Mouse (Mus musculus) brown adipose tissue, adult 24 weeks (tissue): ENCODE results near the gene Zbtb1. TPM values are rescaled to one million over a fixed set of nuclear protein-coding genes. Genes with fewer than 3 reads are reported as not detected.

Experiments used
- H3K27ac ChIP-seq: fragments of 200-500 bp; replicated peaks from 2 replicates; pipeline ENCODE4 v1.5.1; 2012; ENCODE audit warnings: low read depth, mild to moderate bottlenecking, low read length
- H3K4me1 ChIP-seq: fragments of 200-500 bp; 2 replicates; pipeline ENCODE4 v1.6.1; 2012; ENCODE audit warnings: low read length, mixed read lengths; ENCODE audit not compliant: control insufficient read depth, insufficient read depth, insufficient read length
- H3K4me3 ChIP-seq: fragments of 200-500 bp; 2 replicates; pipeline ENCODE4 v1.5.1; 2012; ENCODE audit warnings: low read depth, mild to moderate bottlenecking, low read length, moderate library complexity; ENCODE audit not compliant: insufficient read depth
- polyA plus RNA-seq: library from polyadenylated mRNA; stranded (reverse); fragments of >200 nt; gene quantifications from 2 replicates; pipeline ENCODE4 v1.2.4, GENCODE M21; 2012; ENCODE audit not compliant: missing spikeins, insufficient read depth, insufficient read length

Gene Zbtb1
- 1.7 and 2.7 TPM in 2 replicates for polyA plus RNA-seq

DNA sequence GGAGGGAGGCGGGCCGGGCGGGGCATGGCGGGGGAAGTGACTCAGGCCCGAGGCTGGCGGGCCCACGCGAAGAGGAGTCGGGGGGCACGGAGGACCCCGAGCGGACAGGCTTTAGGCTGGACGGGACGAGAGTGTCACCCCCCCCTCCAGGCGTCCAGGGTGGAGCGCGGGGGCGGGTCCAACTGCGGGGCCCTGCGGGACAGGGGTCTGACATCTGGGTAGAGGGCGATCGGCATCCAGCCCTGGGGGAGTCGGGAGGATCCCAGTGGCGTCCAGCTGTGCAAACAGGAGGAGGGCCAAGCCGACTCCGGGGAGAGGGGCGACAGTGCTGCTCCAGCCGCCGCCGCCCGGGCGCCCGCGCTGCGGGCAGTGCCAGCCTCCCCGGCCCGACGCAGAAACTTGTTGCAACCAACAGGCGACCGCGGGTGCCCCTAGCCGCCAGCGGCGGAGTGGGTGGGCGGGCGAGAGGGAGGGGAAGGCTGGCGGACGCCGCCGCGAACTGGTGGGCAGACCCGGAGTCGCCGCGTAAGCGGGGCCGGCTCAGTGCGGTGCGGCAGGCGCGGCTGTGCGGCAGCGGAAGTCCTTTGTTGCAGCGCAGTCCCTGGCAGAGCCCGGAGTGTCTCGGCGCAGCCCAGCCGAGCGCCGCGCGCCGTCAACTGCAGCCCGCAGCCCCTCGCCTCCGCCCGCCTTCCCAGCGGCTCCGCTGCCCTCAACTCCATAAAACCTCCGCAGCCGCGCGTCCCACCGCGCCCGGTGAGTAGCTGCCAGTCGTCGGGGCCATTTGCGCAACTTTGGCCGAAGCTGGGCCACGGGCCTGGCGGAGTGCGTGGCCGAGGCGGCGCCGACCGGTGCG, at the start of gene Zbtb1:
TSS of gene Zbtb1 (plus strand) at position 289 of the 853 bp plus-strand sequence.
- Histone ChIP-seq H3K4me3 (peak within 1 kb of the TSS; percentile 92), H3K4me1 (peaks cover 12% of the 10 kb centered on the region), H3K27ac (peak within 1 kb of the TSS; percentile 84)

- peak within 1 kb of the TSS; percentile 71 for H3K4me3 ChIP-seq
- H3K4me1 ChIP-seq = no peaks in the 10 kb centered on the region
- 0 out of 2 replicates have a peak within 1 kb of the TSS, but pooled peaks have one; percentile 10 for H3K27ac ChIP-seq
These were observed 45.2 kb upstream of the Zbtb1 start, which contains the start of gene Akap5 for GRCm38 (mm10) chr12:76324679-76325431. Gene Akap5, plus strand, starts transcription at chr12:76324891.

- H3K4me3 ChIP-seq = no peak overlapping the region
- H3K4me1 ChIP-seq = no peaks in the 10 kb centered on the region
- H3K27ac ChIP-seq = no peak overlapping the region
These were observed 43.4 kb upstream of the Zbtb1 start for GRCm38 (mm10) chr12:76326437-76327220.

DNA sequence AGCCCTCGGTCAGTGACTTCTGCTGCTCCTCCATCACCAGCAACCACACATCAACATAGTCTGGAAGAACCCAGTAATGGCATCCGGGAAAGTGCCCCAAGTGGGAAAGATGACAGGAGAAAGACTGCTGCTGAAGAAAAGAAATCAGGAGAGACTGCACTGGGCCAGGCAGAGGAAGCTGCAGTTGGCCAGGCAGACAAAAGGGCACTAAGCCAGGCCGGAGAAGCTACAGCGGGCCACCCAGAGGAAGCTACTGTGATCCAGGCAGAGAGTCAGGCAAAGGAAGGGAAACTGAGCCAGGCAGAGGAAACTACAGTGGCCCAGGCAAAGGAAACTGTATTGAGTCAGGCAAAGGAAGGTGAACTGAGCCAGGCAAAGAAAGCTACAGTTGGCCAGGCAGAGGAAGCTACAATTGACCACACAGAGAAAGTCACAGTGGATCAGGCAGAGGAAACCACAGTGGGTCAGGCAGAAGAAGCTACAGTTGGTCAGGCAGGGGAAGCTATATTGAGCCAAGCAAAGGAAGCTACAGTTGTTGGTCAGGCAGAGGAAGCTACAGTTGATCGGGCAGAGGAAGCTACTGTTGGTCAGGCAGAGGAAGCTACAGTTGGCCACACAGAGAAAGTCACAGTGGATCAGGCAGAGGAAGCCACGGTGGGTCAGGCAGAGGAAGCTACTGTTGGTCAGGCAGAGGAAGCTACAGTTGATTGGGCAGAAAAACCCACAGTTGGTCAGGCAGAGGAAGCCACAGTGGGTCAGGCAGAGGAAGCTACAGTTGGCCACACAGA, 41.3 kb upstream of the Zbtb1 start:
- no peak overlapping the region for H3K4me3 ChIP-seq
- no peak overlapping the region for H3K27ac ChIP-seq
- no peaks in the 10 kb centered on the region for H3K4me1 ChIP-seq

- no peaks in the 10 kb centered on the region for H3K4me1 ChIP-seq
- no peak overlapping the region for H3K4me3 ChIP-seq
- no peak overlapping the region for H3K27ac ChIP-seq
These were observed 36.4 kb upstream of the Zbtb1 start for GRCm38 (mm10) chr12:76333688-76334087.

- Histone ChIP-seq H3K4me1 (no peaks in the 10 kb centered on the region), H3K4me3 (no peak overlapping the region), H3K27ac (no peak overlapping the region)
These were observed 34.4 kb upstream of the Zbtb1 start for GRCm38 (mm10) chr12:76335641-76336040.

DNA sequence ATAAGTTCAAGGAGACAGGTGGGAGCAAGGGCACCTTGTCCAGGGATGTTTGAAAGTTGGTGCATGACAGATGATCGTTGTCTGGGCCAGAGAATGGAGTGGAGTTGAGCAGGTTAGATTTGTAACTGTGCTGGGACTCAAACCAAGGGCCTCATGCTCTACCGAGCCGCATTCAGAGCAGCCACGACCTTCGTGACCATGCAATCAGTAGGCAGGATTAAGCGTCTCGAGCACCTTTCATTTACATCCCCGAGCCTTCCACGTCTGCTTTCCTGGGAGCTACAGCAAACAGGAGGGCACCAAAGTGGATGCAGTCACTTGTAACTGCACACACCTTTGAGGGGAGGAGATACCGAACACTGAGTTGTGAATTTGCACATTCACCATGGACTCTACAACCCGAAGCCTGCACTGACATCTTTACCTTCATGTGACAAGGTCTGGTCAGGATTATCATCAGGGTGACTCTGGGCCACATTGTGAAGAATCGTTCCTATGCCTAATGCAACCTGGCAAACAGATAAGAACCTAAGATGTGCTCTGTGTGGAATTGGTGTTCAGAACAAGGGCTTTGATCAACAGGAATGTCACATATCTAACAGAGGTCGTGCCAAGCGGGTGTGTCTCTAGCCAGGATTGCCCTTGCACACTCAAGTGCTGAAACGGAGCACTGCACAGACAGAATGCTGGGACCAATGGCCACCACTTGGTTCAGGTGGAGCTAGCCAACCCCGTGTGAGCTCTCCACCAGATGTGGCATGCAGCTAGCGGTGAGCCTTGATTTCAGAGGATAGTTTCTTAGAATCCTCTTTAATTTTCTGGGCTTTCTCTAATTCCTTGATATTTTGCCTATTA, 33.7 kb upstream of the Zbtb1 start:
- no peak overlapping the region for H3K27ac ChIP-seq
- no peaks in the 10 kb centered on the region for H3K4me1 ChIP-seq
- H3K4me3 ChIP-seq = no peak overlapping the region

DNA sequence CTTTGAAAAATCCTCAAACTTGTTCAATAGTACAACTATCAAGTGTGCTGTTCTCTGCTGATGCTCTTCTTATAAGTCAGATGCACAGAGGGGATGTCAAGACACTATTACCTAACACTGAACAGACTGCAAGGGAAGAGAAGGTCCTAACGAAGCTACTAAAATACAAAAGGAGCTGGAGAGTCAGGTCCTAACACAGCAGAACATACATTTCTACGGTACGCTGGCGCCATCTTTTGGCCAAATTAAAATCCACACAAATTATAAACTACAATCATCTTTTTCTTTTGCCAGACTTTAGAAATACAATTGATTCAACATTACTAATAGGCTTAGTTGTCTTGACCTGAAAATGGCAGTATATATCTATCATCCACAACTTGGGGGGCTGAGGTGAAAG, 29.0 kb upstream of the Zbtb1 start:
- Histone ChIP-seq H3K4me3 (no peak overlapping the region), H3K27ac (no peak overlapping the region), H3K4me1 (no peaks in the 10 kb centered on the region)

DNA sequence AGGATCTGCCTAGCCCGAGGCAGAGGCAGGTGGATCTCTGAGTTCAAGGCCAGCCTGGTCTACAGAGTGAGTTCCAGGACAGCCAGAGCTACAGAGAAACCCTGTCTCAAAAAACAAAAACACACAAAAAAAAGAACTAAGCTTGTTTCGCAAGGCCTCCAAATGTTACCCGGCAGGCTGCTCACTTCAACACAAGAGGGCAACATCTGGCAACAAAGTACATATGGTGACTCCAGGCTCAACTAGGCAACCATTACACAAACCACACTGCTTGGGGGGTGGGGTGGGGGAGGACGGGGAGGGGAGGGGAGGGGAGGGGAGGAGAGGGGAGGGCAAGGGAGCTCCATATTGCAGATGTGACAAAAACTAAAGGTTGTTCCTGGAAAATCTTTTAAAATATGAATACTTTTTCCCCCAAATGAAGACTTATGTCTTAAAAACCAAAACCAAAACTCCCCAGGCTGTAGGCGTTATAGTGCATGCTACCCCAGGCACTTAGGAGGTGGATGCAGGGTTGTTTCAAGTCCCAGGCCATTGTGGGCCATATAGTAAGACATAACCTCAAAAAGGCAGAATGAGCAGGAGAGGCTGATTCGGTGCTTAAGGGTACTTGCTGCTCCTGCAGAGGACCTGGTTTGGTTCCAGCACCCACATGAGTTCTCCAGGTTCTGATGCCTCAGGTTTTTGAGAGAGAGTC, 24.2 kb upstream of the Zbtb1 start:
- H3K4me3 ChIP-seq = no peak overlapping the region

DNA sequence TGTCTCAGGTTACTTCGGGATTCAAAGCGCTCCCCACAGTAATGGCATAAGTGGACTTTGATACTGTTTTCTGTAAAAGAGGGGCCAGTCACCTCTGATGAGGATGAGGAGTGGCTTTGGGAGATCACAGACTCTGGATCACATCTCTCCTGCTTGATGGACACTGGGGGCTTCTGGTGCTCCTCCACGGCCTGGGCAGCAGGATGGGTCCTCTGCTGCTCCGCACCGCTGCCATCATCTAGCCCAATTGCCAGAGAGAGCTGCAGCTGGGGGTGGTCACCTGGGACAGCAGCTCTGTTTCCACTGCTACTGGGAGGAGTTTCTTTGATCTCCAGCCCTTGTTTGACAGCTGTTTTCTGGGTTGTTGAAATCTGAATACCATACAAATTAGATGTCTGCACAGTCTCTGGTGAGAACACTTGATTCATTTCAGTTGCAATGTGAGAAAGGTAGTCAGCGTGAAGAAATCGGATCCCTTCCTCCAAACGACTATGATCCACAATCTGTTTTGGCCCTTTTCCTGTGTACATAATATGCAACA, 20.3 kb upstream of the Zbtb1 start:
- Histone ChIP-seq H3K4me3 (no peak overlapping the region), H3K4me1 (no peaks in the 10 kb centered on the region), H3K27ac (no peak overlapping the region)

More for the DNA sequence above, 24.2 kb upstream of the Zbtb1 start:
- no peak overlapping the region for H3K27ac ChIP-seq
- H3K4me1 ChIP-seq = no peaks in the 10 kb centered on the region

GRCm38 (mm10) chr12:76360868-76361267, 9.2 kb upstream of the Zbtb1 start:
- Histone ChIP-seq H3K4me1 (no peaks in the 10 kb centered on the region; the same call in 1 of the 2 replicates), H3K27ac (no peak overlapping the region), H3K4me3 (no peak overlapping the region)

GRCm38 (mm10) chr12:76361405-76362302, 8.4 kb upstream of the Zbtb1 start:
- no peak overlapping the region for H3K4me3 ChIP-seq
- H3K4me1 ChIP-seq = no peaks in the 10 kb centered on the region; the same call in 1 of the 2 replicates
- no peak overlapping the region for H3K27ac ChIP-seq
